Mouse (Mus musculus): ENCODE measurements around the gene Gm13278.
"Not testable (repeated sequence)": the region's sequence is repeated elsewhere in the genome, so short reads cannot be mapped to it uniquely, and the experiment has no call there.

DNA sequence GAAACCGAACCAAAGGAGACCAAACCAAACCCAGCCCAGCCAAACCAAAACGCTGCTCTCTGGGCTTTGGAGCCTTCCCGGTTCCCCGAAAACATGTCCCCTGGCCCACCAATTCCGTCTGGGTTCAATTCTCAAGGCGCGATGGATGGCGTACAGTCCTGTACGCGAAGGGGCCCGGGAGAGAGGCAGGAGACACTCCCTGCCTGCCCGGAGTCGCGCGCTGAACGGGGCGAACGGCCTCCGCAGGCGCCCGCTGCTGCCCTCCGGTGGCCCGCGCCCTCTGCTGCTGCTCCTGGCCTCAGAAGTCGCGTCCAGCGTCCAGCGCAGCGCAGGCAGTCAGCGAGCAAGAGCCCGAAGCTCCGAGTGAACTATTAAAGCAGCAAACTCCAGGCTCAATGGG, 17.8 kb upstream of the Gm13278 start, which contains the start of gene Gm13290:
- not testable (repeated sequence) for TF ChIP-seq CTCF (IDR thresholded peaks at IDR 0.05; ENCODE audit: borderline replicate concordance, control insufficient read depth, extremely low read depth, insufficient read depth, low read length, poor library complexity); POLR2A (IDR thresholded peaks at IDR 0.05; ENCODE audit: control insufficient read depth, extremely low read depth, insufficient read depth, low read length, poor library complexity)

Measured in thymus, adult 2 months (tissue).